In genomic region chr10:80938831-80939550, GRCm38 (mm10) we compare ENCODE assay signal across 7 mouse cellular contexts. TPM values are rescaled to one million over a fixed set of nuclear protein-coding genes. Genes with fewer than 3 reads are reported as not detected.
DNase-seq lines count a peak whose midpoint lies in the region; ATAC-seq lines count a peak whose summit lies in the region.

No protein-coding gene starts in this region.

- ATAC-seq in megakaryocyte, adult 5-6 weeks (ENCODE audit: poor library complexity, severe bottlenecking): no peak
- peak; percentile 31 for ATAC-seq in inflammation-experienced regulatory T-cells, adult 6 months

- H3K4me1 ChIP-seq in megakaryocyte, embryonic 14.5 days: peaks cover 98% of the 10 kb centered on the region

- peak overlapping the region; percentile 89 for H3K4me3 ChIP-seq in megakaryocyte, embryonic 14.5 days (replicated peaks)

- H3K9me3 ChIP-seq in megakaryocyte, embryonic 14.5 days: no peaks in the 10 kb centered on the region

- peak; percentile 67 for DNase-seq in embryo, embryonic 9.5 days (ENCODE audit: extremely low spot score)
- peak; percentile 42 for DNase-seq in naive thymus-derived CD4-positive, alpha-beta T cell, adult 2 months (ENCODE audit: low read depth)
- no peak for DNase-seq in adipocyte (ENCODE audit: low spot score)
- DNase-seq in spleen, postnatal 4 days (ENCODE audit: low spot score in 2 of 2): no peak

- H3K36me3 ChIP-seq in megakaryocyte, embryonic 14.5 days (replicated peaks; ENCODE audit: low read length): no peaks in the 10 kb centered on the region

- peaks cover 58% of the 10 kb centered on the region for H3K27me3 ChIP-seq in megakaryocyte, embryonic 14.5 days (replicated peaks)

RNA-seq across cellular contexts. Expression of gene Gadd45b, which starts 9.1 kb away (rescaled TPM):
- polyA plus RNA-seq in megakaryocyte, embryonic 14.5 days (2012; ENCODE audit: insufficient read depth, low replicate concordance): 29.3 and 96.0 TPM in 2 replicates
- 11.0 and 12.9 TPM in 2 replicates for total RNA-seq in megakaryocyte, adult 5-6 weeks (2015)
- total RNA-seq in megakaryocyte, adult 5-6 weeks (2017): 9.4 and 20.3 TPM in 2 replicates
- polyA plus RNA-seq in inflammation-experienced regulatory T-cells, adult 6 months (2017; shearing (Covaris generic)): 10 to 100 TPM; 26.4 to 51.5 (median 39.3) TPM

RNA-seq across cellular contexts. Expression of gene Lmnb2, which starts 20.9 kb away (rescaled TPM):
- 11.8 and 16.6 TPM in 2 replicates for polyA plus RNA-seq in megakaryocyte, embryonic 14.5 days (2012; ENCODE audit: insufficient read depth, low replicate concordance)
- 7.7 and 9.5 TPM in 2 replicates for total RNA-seq in megakaryocyte, adult 5-6 weeks (2015)
- total RNA-seq in megakaryocyte, adult 5-6 weeks (2017): 35.2 and 35.8 TPM in 2 replicates
- 1 to 10 TPM; 2.4 to 4.5 (median 3.5) TPM for polyA plus RNA-seq in inflammation-experienced regulatory T-cells, adult 6 months (2017; shearing (Covaris generic))

RNA-seq across cellular contexts. Expression of gene Timm13, which starts 38.2 kb away (rescaled TPM):
- polyA plus RNA-seq in megakaryocyte, embryonic 14.5 days (2012; ENCODE audit: insufficient read depth, low replicate concordance): 88.8 and 345 TPM in 2 replicates
- 60.1 and 74.7 TPM in 2 replicates for total RNA-seq in megakaryocyte, adult 5-6 weeks (2015)
- total RNA-seq in megakaryocyte, adult 5-6 weeks (2017): 31.8 and 44.9 TPM in 2 replicates
- 100 to 1,000 TPM; 207 to 260 (median 248) TPM for polyA plus RNA-seq in inflammation-experienced regulatory T-cells, adult 6 months (2017; shearing (Covaris generic))

Comparison
In these comparisons a context has a peak if more than half of its experiments do, and no peak if none do; other contexts are left out.
1. DNase-seq: peak in embryo, embryonic 9.5 days (single experiment) and naive thymus-derived CD4-positive, alpha-beta T cell, adult 2 months (single experiment); none in adipocyte (single experiment) and spleen, postnatal 4 days (0 of 2).